Mouse (Mus musculus) thymus, adult 2 months (tissue): ENCODE data around the gene Plxna4. TPM values are rescaled to one million over a fixed set of nuclear protein-coding genes. Genes with fewer than 3 reads are reported as not detected.

Source experiments
- DNase-seq: peaks from one replicate; pipeline ENCODE4 v3.0.0; 2021
- H3K27ac ChIP-seq: fragments of 200-500 bp; 2 replicates; pipeline ENCODE4 v1.5.1; 2012; ENCODE audit warnings: low read length, control low read depth; ENCODE audit not compliant: control insufficient read depth, insufficient read depth
- H3K27me3 ChIP-seq: fragments of 200-500 bp; 2 replicates; pipeline ENCODE4 v1.6.1; 2012; ENCODE audit warnings: mild to moderate bottlenecking, low read length, moderate library complexity, mixed read lengths; ENCODE audit not compliant: control insufficient read depth, insufficient read depth
- H3K36me3 ChIP-seq: fragments of 200-500 bp; 2 replicates; pipeline ENCODE4 v1.6.1; 2012; ENCODE audit warnings: mild to moderate bottlenecking, low read length, moderate library complexity; ENCODE audit not compliant: control insufficient read depth, insufficient read depth
- H3K4me1 ChIP-seq: fragments of 200-500 bp; replicated peaks from 2 replicates; pipeline ENCODE4 v1.6.1; 2012; ENCODE audit warnings: low read length; ENCODE audit not compliant: control insufficient read depth, insufficient read depth
- H3K4me3 ChIP-seq: fragments of 200-500 bp; 2 replicates; pipeline ENCODE4 v1.5.1; 2012; ENCODE audit warnings: mild to moderate bottlenecking, low read length, control low read depth, moderate library complexity; ENCODE audit not compliant: control insufficient read depth, insufficient read depth
- CTCF ChIP-seq: fragments of 200-500 bp; IDR thresholded peaks from 2 replicates; pipeline ENCODE4 v1.5.1; 2012; ENCODE audit warnings: mild to moderate bottlenecking, control low read depth, low read length, moderate library complexity, borderline replicate concordance; ENCODE audit not compliant: control insufficient read depth, poor library complexity, insufficient read depth; ENCODE audit errors: extremely low read depth
- POLR2A ChIP-seq: fragments of 200-500 bp; IDR thresholded peaks from 2 replicates; pipeline ENCODE4 v1.6.1; 2012; ENCODE audit warnings: mild to moderate bottlenecking, low read length, control low read depth, moderate library complexity; ENCODE audit not compliant: control insufficient read depth, poor library complexity, insufficient read depth; ENCODE audit errors: extremely low read depth
- whole genome bisulfite sequencing: fragments of 180-500 bp; shearing (Covaris S2); methylation state at CpG from one replicate; pipeline ENCODE4 v1.1.7; 2018; 5-methylcytosine and 5-hydroxymethylcytosine counted together
- polyA plus RNA-seq: library from polyadenylated mRNA; depleted of rRNA; stranded (reverse); fragments of >200 nt; gene quantifications from 2 replicates; pipeline ENCODE4 v1.2.3, GENCODE M21; 2012

Gene Plxna4
- polyA plus RNA-seq, 1 experiment: 0.66 TPM

DNA sequence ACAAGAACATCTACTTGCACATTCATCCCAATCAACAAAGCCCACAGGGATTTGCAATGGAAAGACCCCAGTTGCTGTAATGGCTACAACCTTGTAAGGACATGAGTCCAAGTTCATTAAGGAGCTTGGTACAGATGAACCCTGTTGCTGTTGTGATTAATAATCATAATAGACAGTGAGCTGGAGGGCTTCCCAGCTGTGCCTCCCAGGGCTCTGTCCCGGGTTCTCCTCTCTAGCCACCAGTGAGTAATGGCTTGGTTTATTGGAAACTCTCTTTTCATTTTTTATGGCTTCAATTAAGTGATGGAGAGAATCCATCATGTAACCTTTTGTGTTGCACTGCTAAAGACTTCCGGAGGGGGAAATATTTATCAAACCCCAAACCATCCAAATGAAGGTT, 164.9 kb downstream of the Plxna4 start:
- H3K4me1 ChIP-seq: no peaks in the 10 kb centered on the region
- no peak for TF ChIP-seq POLR2A
- no peak for TF ChIP-seq CTCF
- H3K36me3 ChIP-seq: no peaks in the 10 kb centered on the region
- no peak for DNase-seq
- H3K27ac ChIP-seq: no peak overlapping the region
- no peaks in the 10 kb centered on the region for H3K27me3 ChIP-seq
- no peak overlapping the region for H3K4me3 ChIP-seq
- 94% methylated on average over 2 of the region's 2 CpGs for whole genome bisulfite sequencing

DNA sequence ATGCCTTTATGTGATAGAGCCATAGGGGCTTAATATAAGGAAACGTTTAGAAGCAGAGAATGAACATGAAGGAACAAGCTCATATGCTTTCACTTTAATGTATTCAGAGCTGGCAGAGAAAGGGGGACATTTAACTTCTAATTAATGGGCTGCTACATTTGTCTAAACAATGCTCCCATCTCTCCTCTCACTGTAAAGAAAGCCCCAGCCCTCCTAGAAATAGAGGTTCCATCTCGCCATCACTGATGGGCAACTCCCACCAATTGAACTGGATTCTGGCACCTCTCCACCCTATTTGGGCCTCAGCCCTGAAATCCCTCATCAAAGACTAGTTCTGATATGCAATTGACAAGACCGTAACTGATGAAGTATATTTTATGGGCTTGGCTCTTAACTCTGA, 167.4 kb downstream of the Plxna4 start:
- Histone ChIP-seq H3K36me3 (no peaks in the 10 kb centered on the region), H3K27me3 (no peaks in the 10 kb centered on the region), H3K4me3 (no peak overlapping the region), H3K27ac (no peak overlapping the region), H3K4me1 (no peaks in the 10 kb centered on the region)
- WGBS: 94% methylated on average over 3 of the region's 3 CpGs
- TF ChIP-seq CTCF (no peak), POLR2A (no peak)
- DNase-seq: no peak

DNA sequence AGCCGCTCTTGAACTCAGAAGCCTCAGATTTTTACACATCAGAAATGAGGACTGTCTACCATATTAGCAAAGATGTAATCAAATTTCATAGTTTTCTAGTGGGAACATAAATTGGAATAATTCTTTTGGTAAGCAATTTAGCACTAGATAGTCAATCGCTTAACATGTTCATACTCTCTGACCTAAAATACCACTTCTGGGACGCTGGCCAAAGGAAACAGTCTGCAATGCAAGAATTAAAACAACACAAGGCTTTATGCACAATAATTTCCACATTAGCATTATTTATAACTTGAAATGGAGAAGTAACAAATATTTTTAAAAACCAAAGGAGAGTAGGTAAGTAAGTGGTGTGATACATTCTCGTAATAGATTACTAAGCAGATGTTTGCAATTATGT, 170.6 kb downstream of the Plxna4 start:
- Histone ChIP-seq H3K4me3 (no peak overlapping the region), H3K36me3 (no peaks in the 10 kb centered on the region), H3K27me3 (no peaks in the 10 kb centered on the region), H3K27ac (no peak overlapping the region), H3K4me1 (no peaks in the 10 kb centered on the region)
- WGBS: 83% methylated on average over 4 of the region's 4 CpGs
- no peak for DNase-seq
- TF ChIP-seq CTCF (no peak), POLR2A (no peak)

DNA sequence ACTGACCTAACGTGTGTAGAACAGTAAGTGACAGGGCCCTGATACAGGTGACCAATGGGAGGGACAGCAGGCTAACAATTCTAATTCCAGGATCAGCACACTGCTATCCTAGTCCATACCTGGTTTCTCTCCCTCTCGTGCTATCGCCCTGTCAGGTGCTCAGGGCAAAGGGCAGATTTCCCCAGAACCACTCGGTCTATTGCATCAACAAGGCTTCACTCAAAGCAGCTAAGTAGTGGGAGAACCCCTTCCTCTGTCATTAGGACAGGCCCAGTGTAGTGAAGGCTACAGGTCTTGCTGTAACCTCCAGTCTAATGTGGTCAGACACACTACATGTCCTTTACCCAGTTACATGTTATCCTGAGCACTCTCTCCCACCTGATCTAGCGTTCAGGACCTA, 176.7 kb downstream of the Plxna4 start:
- no peak overlapping the region for H3K27ac ChIP-seq
- no peaks in the 10 kb centered on the region for H3K4me1 ChIP-seq
- no peak for TF ChIP-seq POLR2A
- TF ChIP-seq CTCF: no peak
- no peak for DNase-seq
- no peaks in the 10 kb centered on the region for H3K36me3 ChIP-seq
- no peaks in the 10 kb centered on the region for H3K27me3 ChIP-seq
- no peak overlapping the region for H3K4me3 ChIP-seq
- WGBS: 89% methylated on average over 5 of the region's 5 CpGs

DNA sequence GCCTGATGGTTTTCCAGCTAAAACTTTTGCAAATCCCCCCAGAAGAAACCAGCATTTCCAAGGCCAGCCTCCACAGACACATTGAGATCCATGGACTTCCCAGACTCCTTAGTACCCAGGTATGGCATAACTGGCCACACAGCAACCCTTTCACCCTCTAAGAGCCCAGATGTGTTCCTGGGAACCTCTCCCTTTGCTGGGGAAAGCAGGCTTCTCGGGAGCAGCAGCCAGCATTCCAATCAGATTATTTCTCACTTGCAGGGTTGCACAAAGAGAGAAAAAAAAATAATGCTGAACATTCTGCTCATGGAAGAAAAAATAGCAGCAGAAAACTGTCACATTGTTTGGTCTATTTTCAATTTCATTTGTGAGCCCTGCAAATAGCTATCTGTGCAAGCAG, 178.4 kb downstream of the Plxna4 start:
- Histone ChIP-seq H3K36me3 (no peaks in the 10 kb centered on the region), H3K27ac (no peak overlapping the region), H3K4me3 (no peak overlapping the region), H3K27me3 (no peaks in the 10 kb centered on the region), H3K4me1 (no peaks in the 10 kb centered on the region)
- TF ChIP-seq CTCF (no peak), POLR2A (no peak)
- DNase-seq: no peak
- 76% methylated on average over 1 of the region's 1 CpGs for WGBS

DNA sequence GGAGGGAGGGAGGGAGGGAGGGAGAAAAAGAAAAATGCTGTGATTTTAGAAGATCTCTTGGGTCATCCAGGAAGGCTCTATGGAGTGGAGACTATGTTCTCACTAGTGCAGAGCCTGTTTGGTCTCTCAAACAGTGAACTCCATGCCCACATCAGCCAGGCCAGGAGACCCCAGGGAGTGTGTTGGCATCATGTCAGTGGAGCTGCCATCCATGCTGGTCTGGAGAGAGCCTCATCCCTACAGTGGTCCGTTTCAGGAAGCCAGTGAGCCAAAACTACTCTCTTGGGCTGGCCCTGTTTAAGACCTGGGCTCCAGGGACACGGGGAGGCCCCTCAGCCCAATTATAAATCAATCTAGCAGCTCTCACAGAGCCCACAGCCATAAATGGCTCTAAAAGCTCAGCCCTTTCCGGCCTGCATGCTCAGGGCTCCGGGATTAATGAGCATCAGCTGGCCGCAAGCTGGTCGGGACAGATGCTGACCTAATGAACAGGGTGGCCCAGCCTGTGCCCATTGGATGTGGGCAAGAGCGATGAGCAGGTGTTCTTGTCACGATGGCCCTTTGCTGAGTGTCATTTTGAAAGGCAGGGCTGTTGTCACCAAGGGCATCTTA, 180.3 kb downstream of the Plxna4 start:
- no peak for TF ChIP-seq POLR2A
- TF ChIP-seq CTCF: no peak
- Histone ChIP-seq H3K4me3 (no peak overlapping the region), H3K36me3 (no peaks in the 10 kb centered on the region), H3K4me1 (no peaks in the 10 kb centered on the region), H3K27ac (no peak overlapping the region), H3K27me3 (no peaks in the 10 kb centered on the region)
- DNase-seq: no peak
- WGBS: 46% methylated on average over 8 of the region's 8 CpGs
